Mouse (Mus musculus): ENCODE data around the gene Iscu. TPM values are rescaled to one million over a fixed set of nuclear protein-coding genes. Genes with fewer than 3 reads are reported as not detected.

Gene Iscu
- total RNA-seq, 2 experiments from 2014 or later: 417 to 454 TPM

GRCm38 (mm10) chr5:113812638-113813037 lies 40.1 kb downstream of the Iscu start:
- no peak for DNase-seq (ENCODE audit: low spot score in 2 of 2)

- no peak for DNase-seq (ENCODE audit: low spot score in 2 of 2)
Measured at GRCm38 (mm10) chr5:113813608-113814007, 41.1 kb downstream of the Iscu start.

GRCm38 (mm10) chr5:113814111-113815040 lies 41.8 kb downstream of the Iscu start:
- DNase-seq (ENCODE audit: low spot score in 2 of 2): no peak

- DNase-seq (ENCODE audit: low spot score in 2 of 2): no peak
Measured at GRCm38 (mm10) chr5:113815041-113815389, 42.5 kb downstream of the Iscu start.

- DNase-seq (ENCODE audit: low spot score in 2 of 2): peak; percentile 61 to 67
Measured at GRCm38 (mm10) chr5:113815638-113816152, 43.1 kb downstream of the Iscu start.

- no peak for DNase-seq (ENCODE audit: low spot score in 2 of 2)
Measured at GRCm38 (mm10) chr5:113818572-113818971, 46.0 kb downstream of the Iscu start.

- no peak for DNase-seq (ENCODE audit: low spot score in 2 of 2)
Measured at GRCm38 (mm10) chr5:113824228-113824627, 51.7 kb downstream of the Iscu start.

GRCm38 (mm10) chr5:113825558-113825957 lies 53.0 kb downstream of the Iscu start:
- DNase-seq (ENCODE audit: low spot score in 2 of 2): no peak

- DNase-seq (ENCODE audit: low spot score in 2 of 2): no peak
Measured at GRCm38 (mm10) chr5:113826619-113827018, 54.1 kb downstream of the Iscu start.

Other genes with a start within 250 kb of the Iscu start
- 10 to 100 TPM; 14.8 to 15.4 TPM for gene Cmklr1, start 122.3 kb upstream of the Iscu start, total RNA-seq (2021)
- not detected for gene 1700069L16Rik, start 48.0 kb upstream of the Iscu start, total RNA-seq (2021)
- 10 to 100 TPM; 10.7 to 13.6 TPM for gene Ficd, start 36.9 kb upstream of the Iscu start, total RNA-seq (2021)
- 10 to 100 TPM; 48.2 to 53.9 TPM for gene Sart3, start 238 bp upstream of the Iscu start, total RNA-seq (2021)
- gene Tmem119, start 27.8 kb downstream of the Iscu start, total RNA-seq (2021): 10 to 100 TPM; 24.5 to 25.2 TPM
- 1 to 10 TPM; 3.2 to 4.3 TPM for gene Selplg, start 59.9 kb downstream of the Iscu start, total RNA-seq (2021)
- gene Coro1c, start 136.0 kb downstream of the Iscu start, total RNA-seq (2021): 100 to 1,000 TPM in 1 of 2 experiments, 10 to 100 TPM in 1; 99.1 to 105 TPM
- 10 to 100 TPM; 25.0 to 27.4 TPM for gene Ssh1, start 221.1 kb downstream of the Iscu start, total RNA-seq (2021)
- 10 to 100 TPM in 1 of 2 experiments, under 1 TPM in 1; 0.51 to 16.1 TPM for gene Dao, start 231.0 kb downstream of the Iscu start, total RNA-seq (2021)

Data from adrenal gland, postnatal 4 days (tissue).